Comparison of ENCODE assay signal across 10 mouse cellular contexts in genomic region chr12:3809520-3810180, GRCm38 (mm10). TPM values are rescaled to one million over a fixed set of nuclear protein-coding genes. Genes with fewer than 3 reads are reported as not detected.
DNase-seq lines count a peak whose midpoint lies in the region; ATAC-seq and TF ChIP-seq lines count a peak whose summit lies in the region.
"Had no signal": no experiment of that assay in that cellular context is flagged by ENCODE, and none has a peak within 500 bp of the region (broad histone marks: within the 10 kb centered on the region; RNA-seq: fewer than 3 reads in every experiment).

No protein-coding gene starts in this region.

- WGBS in kidney, adult 2 months, result 52% methylated on average over 7 of the region's 7 CpGs
- 74% methylated on average over 7 of the region's 7 CpGs for WGBS in midbrain, embryonic 10.5 days
- 81% methylated on average over 7 of the region's 7 CpGs for WGBS in midbrain, embryonic 15.5 days
- WGBS in stomach, embryonic 14.5 days, result 56% methylated on average over 7 of the region's 7 CpGs
- WGBS in forebrain, embryonic 12.5 days, result 79% methylated on average over 7 of the region's 7 CpGs

- H3K4me1 ChIP-seq in kidney, adult 2 months (ENCODE audit: control insufficient read depth, insufficient read depth, low read length), result peaks cover 31% of the 10 kb centered on the region
- H3K4me1 ChIP-seq in midbrain, embryonic 10.5 days, result peaks cover 50% of the 10 kb centered on the region
- peaks cover 47% of the 10 kb centered on the region for H3K4me1 ChIP-seq in midbrain, embryonic 15.5 days
- peaks cover 48% of the 10 kb centered on the region for H3K4me1 ChIP-seq in stomach, embryonic 14.5 days (ENCODE audit: control insufficient read depth, insufficient read depth, low read length)
- peaks cover 45% of the 10 kb centered on the region for H3K4me1 ChIP-seq in forebrain, embryonic 12.5 days

- TF ChIP-seq CTCF in kidney, adult 2 months (conservative IDR thresholded peaks at IDR 0.05; ENCODE audit: insufficient read depth, insufficient read length, low read depth, low read length), result no peak

- H3K36me3 ChIP-seq in kidney, adult 2 months (ENCODE audit: control insufficient read depth, insufficient read depth, low read length), result no peaks in the 10 kb centered on the region
- H3K36me3 ChIP-seq in midbrain, embryonic 10.5 days, result no peaks in the 10 kb centered on the region
- no peaks in the 10 kb centered on the region for H3K36me3 ChIP-seq in midbrain, embryonic 15.5 days (replicated peaks)
- peaks cover 8% of the 10 kb centered on the region; the same call in 1 of the 2 replicates for H3K36me3 ChIP-seq in stomach, embryonic 14.5 days (ENCODE audit: control insufficient read depth, insufficient read depth, low read length)
- H3K36me3 ChIP-seq in forebrain, embryonic 12.5 days (replicated peaks), result no peaks in the 10 kb centered on the region; the same call in 1 of the 2 replicates
- H3K36me3 ChIP-seq: liver, embryonic 12.5 days had no signal

- peak; percentile 57 for DNase-seq in cerebellum, adult 9-10 months
- no peak for DNase-seq in cerebellum, adult 8-10 months
- no peak for DNase-seq in kidney, adult 2 months
- DNase-seq in kidney, adult 8-10 months, result no peak
- no peak for DNase-seq in midbrain, embryonic 10.5 days (ENCODE audit: low spot score)
- DNase-seq: right cerebral cortex, postnatal 4 days had no signal

- peak overlapping the region; percentile 54 for H3K27ac ChIP-seq in kidney, adult 2 months (ENCODE audit: insufficient read depth, low read depth, low read length)
- no peak overlapping the region for H3K27ac ChIP-seq in midbrain, embryonic 10.5 days (replicated peaks)
- no peak overlapping the region for H3K27ac ChIP-seq in midbrain, embryonic 15.5 days
- H3K27ac ChIP-seq in stomach, embryonic 14.5 days (ENCODE audit: low read length), result peak overlapping the region; percentile 44; the same call in 1 of the 2 replicates
- H3K27ac ChIP-seq in forebrain, embryonic 12.5 days, result no peak overlapping the region
- H3K27ac ChIP-seq: liver, embryonic 12.5 days had no signal

- H3K9ac ChIP-seq in midbrain, embryonic 15.5 days, result no peak overlapping the region
- no peak overlapping the region for H3K9ac ChIP-seq in stomach, embryonic 14.5 days (replicated peaks; ENCODE audit: low read depth, low read length)
- H3K9ac ChIP-seq in forebrain, embryonic 12.5 days, result no peak overlapping the region
- H3K9ac ChIP-seq: liver, embryonic 12.5 days had no signal

- no peaks in the 10 kb centered on the region for H3K9me3 ChIP-seq in midbrain, embryonic 10.5 days (replicated peaks)
- no peaks in the 10 kb centered on the region for H3K9me3 ChIP-seq in midbrain, embryonic 15.5 days
- H3K9me3 ChIP-seq in stomach, embryonic 14.5 days (ENCODE audit: control insufficient read depth, low read depth, low read length), result no peaks in the 10 kb centered on the region
- no peaks in the 10 kb centered on the region for H3K9me3 ChIP-seq in forebrain, embryonic 12.5 days
- H3K9me3 ChIP-seq: liver, embryonic 12.5 days had no signal

- ATAC-seq in midbrain, embryonic 15.5 days (replicated peaks), result no peak
- no peak for ATAC-seq in stomach, embryonic 14.5 days (ENCODE audit: insufficient number of reproducible peaks, insufficient read depth, low FRiP score, low read depth)
- no peak for ATAC-seq in forebrain, embryonic 12.5 days (ENCODE audit: low FRiP score)
- ATAC-seq: liver, embryonic 12.5 days had no signal

- H3K4me2 ChIP-seq in midbrain, embryonic 15.5 days, result no peak overlapping the region
- H3K4me2 ChIP-seq in stomach, embryonic 14.5 days (replicated peaks; ENCODE audit: low read depth, low read length), result peak overlapping the region; percentile 84
- H3K4me2 ChIP-seq in forebrain, embryonic 12.5 days, result no peak overlapping the region; the same call in 1 of the 2 replicates

- no peak for TF ChIP-seq POLR2A in kidney, adult 2 months (IDR thresholded peaks at IDR 0.05; ENCODE audit: low read depth, low read length)

- no peaks in the 10 kb centered on the region for H3K27me3 ChIP-seq in kidney, adult 2 months (replicated peaks; ENCODE audit: control insufficient read depth, insufficient read depth, low read length)
- peaks cover 48% of the 10 kb centered on the region for H3K27me3 ChIP-seq in midbrain, embryonic 10.5 days (ENCODE audit: low read depth, poor library complexity, severe bottlenecking)
- no peaks in the 10 kb centered on the region for H3K27me3 ChIP-seq in midbrain, embryonic 15.5 days (replicated peaks)
- H3K27me3 ChIP-seq in stomach, embryonic 14.5 days (ENCODE audit: control insufficient read depth, insufficient read depth, low read length), result no peaks in the 10 kb centered on the region
- peaks cover 22% of the 10 kb centered on the region for H3K27me3 ChIP-seq in forebrain, embryonic 12.5 days

- H3K4me3 ChIP-seq in kidney, adult 2 months (ENCODE audit: insufficient read depth, low read depth, low read length), result no peak overlapping the region
- peak overlapping the region; percentile 82; the same call in 1 of the 2 replicates for H3K4me3 ChIP-seq in midbrain, embryonic 10.5 days
- no peak overlapping the region for H3K4me3 ChIP-seq in midbrain, embryonic 15.5 days
- peak overlapping the region; percentile 5; the same call in 1 of the 2 replicates for H3K4me3 ChIP-seq in stomach, embryonic 14.5 days (ENCODE audit: low read depth, low read length)
- H3K4me3 ChIP-seq in forebrain, embryonic 12.5 days (replicated peaks), result no peak overlapping the region

RNA-seq across cellular contexts. Expression of gene Dnmt3a, which starts 3.8 kb away (rescaled TPM):
- 11.8 and 12.9 TPM in 2 replicates for polyA plus RNA-seq in kidney, adult 2 months (2012; rRNA removed)
- 92.2 and 115 TPM in 2 replicates for polyA plus RNA-seq in midbrain, embryonic 10.5 days (2016; fragmentation: Nextera tagmentation; extraction: Ambion mirVana)
- 144 and 152 TPM in 2 replicates for polyA plus RNA-seq in midbrain, embryonic 15.5 days (2015; fragmentation: Nextera tagmentation; extraction: Ambion mirVana)
- polyA plus RNA-seq in stomach, embryonic 14.5 days (2014; fragmentation: Nextera tagmentation; extraction: Ambion mirVana), result 77.9 and 83.1 TPM in 2 replicates
- 139 and 146 TPM in 2 replicates for polyA plus RNA-seq in forebrain, embryonic 12.5 days (2016; fragmentation: Nextera tagmentation; extraction: Ambion mirVana)

Comparison
In these comparisons a context has a peak if more than half of its experiments do, and no peak if none do; other contexts are left out.
1. H3K4me3 ChIP-seq: peak in midbrain, embryonic 10.5 days (single experiment) and stomach, embryonic 14.5 days (single experiment); none in kidney, adult 2 months (single experiment), midbrain, embryonic 15.5 days (single experiment) and forebrain, embryonic 12.5 days (single experiment).
2. H3K27ac ChIP-seq: peak in kidney, adult 2 months (single experiment) and stomach, embryonic 14.5 days (single experiment); none in midbrain, embryonic 10.5 days (single experiment), midbrain, embryonic 15.5 days (single experiment) and forebrain, embryonic 12.5 days (single experiment).